Mouse (Mus musculus) monocyte, adult 5-6 weeks (primary cell): Measurements from ENCODE around the gene Vezt. TPM values are rescaled to one million over a fixed set of nuclear protein-coding genes. Genes with fewer than 3 reads are reported as not detected.

Experiments used
- ATAC-seq: fragments of 153-309, 156-312 bp; replicated peaks from 2 replicates; pipeline ENCODE4 v1.8.0; 2017; ENCODE audit warnings: mild to moderate bottlenecking; ENCODE audit not compliant: low TSS enrichment, insufficient number of reproducible peaks, severe bottlenecking, poor library complexity, low FRiP score
- total RNA-seq: library from RNA; stranded (forward); fragments of 200-1000, 200-491, 200-594 nt; gene quantifications from 3 replicates; pipeline ENCODE4 v1.2.3, GENCODE M21; 2017

Vezt gene
- total RNA-seq, 1 experiment from 2014 or later: 3.7 TPM

DNA sequence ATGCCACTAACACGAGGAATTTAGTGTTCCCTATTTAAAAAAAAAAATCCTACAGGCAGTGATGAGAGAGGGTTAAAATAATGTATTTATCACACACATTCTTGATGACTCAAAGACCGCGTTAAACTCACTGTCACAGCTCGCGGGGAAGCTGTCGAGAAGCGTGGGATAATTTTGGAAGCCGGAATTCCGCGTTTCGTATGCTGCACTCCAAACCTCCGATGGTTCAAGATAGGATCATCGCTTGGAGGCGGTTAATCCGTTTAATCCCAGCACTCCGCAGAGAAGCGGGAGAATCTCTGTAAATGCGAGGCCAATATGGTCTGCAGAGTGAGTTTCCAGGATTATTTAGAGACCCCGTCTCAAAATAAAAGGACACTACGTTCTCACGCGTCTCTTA, 145.6 kb downstream of the Vezt start:
- ATAC-seq: no peak

DNA sequence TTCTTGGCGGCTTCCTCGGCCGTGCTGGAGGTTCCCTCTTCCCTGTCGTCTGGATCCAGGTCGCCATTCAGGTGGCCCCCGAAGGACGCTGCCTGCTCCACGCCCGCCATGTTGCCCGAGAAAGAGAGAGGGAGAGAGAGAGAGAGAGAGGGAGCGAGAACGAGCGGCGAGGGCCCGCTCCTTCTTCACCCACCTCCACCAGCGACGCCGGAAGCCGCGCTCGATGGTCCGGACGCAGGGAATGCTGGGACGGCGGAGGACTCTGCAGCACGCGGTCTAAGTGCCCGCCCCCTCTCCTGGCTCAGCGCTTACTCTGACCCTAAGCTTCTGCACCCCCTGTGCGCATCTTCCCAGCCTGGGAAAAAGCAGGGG, 146.1 kb downstream of the Vezt start:
- peak; percentile 85 for ATAC-seq

Other genes with a start within 250 kb of the Vezt start
- gene Usp44, start 204.3 kb downstream of the Vezt start, total RNA-seq: 0.29 TPM in 1 of 3 replicates, not detected in the others
- gene Metap2, start 138.7 kb downstream of the Vezt start, total RNA-seq: 120 to 140 TPM (median 133 TPM) in 3 replicates
- 1.5 to 3.0 TPM (median 2.9 TPM) in 3 replicates for gene Fgd6, start 184 bp upstream of the Vezt start, total RNA-seq
- 1.6 to 6.9 TPM (median 2.2 TPM) in 3 replicates for gene Nr2c1, start 112.2 kb upstream of the Vezt start, total RNA-seq
- gene Ndufa12, start 162.9 kb upstream of the Vezt start, total RNA-seq: 90.2 to 144 TPM (median 119 TPM) in 3 replicates